Mouse (Mus musculus) embryonic facial prominence, embryonic 12.5 days (tissue): Measurements from ENCODE around the gene Glp2r. TPM values are rescaled to one million over a fixed set of nuclear protein-coding genes. Genes with fewer than 3 reads are reported as not detected.

Source experiments
- ATAC-seq: fragments of 200-750 bp; cut with Nextera tagmentation; 2 replicates; pipeline ENCODE4 v1.8.0; 2017; ENCODE audit not compliant: insufficient number of reproducible peaks, insufficient read depth, low FRiP score, low TSS enrichment
- H3K27ac ChIP-seq: fragments of 300-500 bp; sonication (generic); 2 replicates; pipeline ENCODE4 v1.5.1; 2016; ENCODE audit warnings: mild to moderate bottlenecking
- H3K27me3 ChIP-seq: fragments of 300-500 bp; sonication (generic); 2 replicates; pipeline ENCODE4 v1.6.1; 2016; ENCODE audit warnings: mild to moderate bottlenecking, moderate library complexity
- H3K36me3 ChIP-seq: fragments of 300-500 bp; sonication (generic); 2 replicates; pipeline ENCODE4 v1.6.1; 2016; ENCODE audit warnings: mild to moderate bottlenecking
- H3K4me1 ChIP-seq: fragments of 300-500 bp; sonication (generic); 2 replicates; pipeline ENCODE4 v1.6.1; 2016
- H3K4me2 ChIP-seq: fragments of 300-500 bp; sonication (generic); replicated peaks from 2 replicates; pipeline ENCODE4 v1.6.1; 2016; ENCODE audit warnings: mild to moderate bottlenecking, moderate library complexity
- H3K4me3 ChIP-seq: fragments of 300-500 bp; sonication (generic); 2 replicates; pipeline ENCODE4 v1.5.1; 2016; ENCODE audit warnings: mild to moderate bottlenecking
- H3K9ac ChIP-seq: fragments of 300-500 bp; sonication (generic); 2 replicates; pipeline ENCODE4 v1.6.1; 2016; ENCODE audit warnings: mild to moderate bottlenecking, moderate library complexity
- H3K9me3 ChIP-seq: fragments of 300-500 bp; sonication (generic); 2 replicates; pipeline ENCODE4 v1.6.1; 2016; ENCODE audit warnings: mild to moderate bottlenecking, moderate library complexity
- whole genome bisulfite sequencing: fragments of 180-500 bp; shearing (Covaris S2); methylation state at CpG from one replicate; pipeline ENCODE4 v1.1.7; 2016; 5-methylcytosine and 5-hydroxymethylcytosine counted together
- polyA plus RNA-seq: library from polyadenylated mRNA; unstranded; fragments of >200 nt; fragmentation: Nextera tagmentation; extraction: Ambion mirVana; gene quantifications from 2 replicates; pipeline ENCODE4 v1.2.1, GENCODE M21; 2016

Gene Glp2r
- polyA plus RNA-seq, 1 experiment from 2014 or later: 0.08 TPM

GRCm38 (mm10) chr11:67772577-67772976, 1.6 kb upstream of the Glp2r start:
- WGBS: 19% methylated on average over 8 of the region's 8 CpGs
- Histone ChIP-seq H3K4me3 (no peak overlapping the region), H3K27ac (no peak overlapping the region), H3K9ac (no peak overlapping the region), H3K9me3 (no peaks in the 10 kb centered on the region), H3K27me3 (no peaks in the 10 kb centered on the region; the same call in 1 of the 2 replicates), H3K4me2 (no peak overlapping the region), H3K4me1 (no peaks in the 10 kb centered on the region), H3K36me3 (no peaks in the 10 kb centered on the region)
- ATAC-seq: 0 out of 2 replicates have a peak, but pooled peaks have one; percentile 35

- WGBS: 80% methylated on average over 2 of the region's 2 CpGs
- Histone ChIP-seq H3K9ac (no peak overlapping the region), H3K27ac (no peak overlapping the region), H3K9me3 (no peaks in the 10 kb centered on the region), H3K27me3 (no peaks in the 10 kb centered on the region; the same call in 1 of the 2 replicates), H3K4me1 (no peaks in the 10 kb centered on the region), H3K4me3 (no peak overlapping the region), H3K36me3 (no peaks in the 10 kb centered on the region), H3K4me2 (no peak overlapping the region)
- no peak for ATAC-seq
Observed at GRCm38 (mm10) chr11:67771691-67772090, 738 bp upstream of the Glp2r start.

GRCm38 (mm10) chr11:67757373-67758167, 13.4 kb downstream of the Glp2r start:
- 70% methylated on average over 15 of the region's 15 CpGs for WGBS
- H3K27me3 ChIP-seq: no peaks in the 10 kb centered on the region
- no peak for ATAC-seq
- H3K36me3 ChIP-seq: no peaks in the 10 kb centered on the region
- no peak overlapping the region for H3K9ac ChIP-seq
- H3K4me1 ChIP-seq: no peaks in the 10 kb centered on the region
- H3K4me2 ChIP-seq: no peak overlapping the region
- no peak overlapping the region for H3K4me3 ChIP-seq
- no peak overlapping the region for H3K27ac ChIP-seq
- no peaks in the 10 kb centered on the region for H3K9me3 ChIP-seq

- H3K9me3 ChIP-seq: no peaks in the 10 kb centered on the region
- H3K4me1 ChIP-seq: no peaks in the 10 kb centered on the region
- no peaks in the 10 kb centered on the region for H3K36me3 ChIP-seq
- no peaks in the 10 kb centered on the region for H3K27me3 ChIP-seq
- no peak overlapping the region for H3K4me2 ChIP-seq
- H3K27ac ChIP-seq: no peak overlapping the region
- no peak overlapping the region for H3K4me3 ChIP-seq
- WGBS: 89% methylated on average over 1 of the region's 1 CpGs
- ATAC-seq: no peak
- no peak overlapping the region for H3K9ac ChIP-seq
Observed at GRCm38 (mm10) chr11:67756287-67756686, 14.7 kb downstream of the Glp2r start.

GRCm38 (mm10) chr11:67741569-67741968, 29.4 kb downstream of the Glp2r start:
- no peak overlapping the region for H3K27ac ChIP-seq
- no peaks in the 10 kb centered on the region for H3K27me3 ChIP-seq
- ATAC-seq: no peak
- no peaks in the 10 kb centered on the region for H3K9me3 ChIP-seq
- no peak overlapping the region for H3K4me3 ChIP-seq
- no peak overlapping the region for H3K4me2 ChIP-seq
- no peaks in the 10 kb centered on the region for H3K36me3 ChIP-seq
- H3K9ac ChIP-seq: no peak overlapping the region
- H3K4me1 ChIP-seq: no peaks in the 10 kb centered on the region

GRCm38 (mm10) chr11:67738846-67739490, 32.0 kb downstream of the Glp2r start:
- ATAC-seq: no peak
- Histone ChIP-seq H3K4me1 (no peaks in the 10 kb centered on the region), H3K9ac (no peak overlapping the region), H3K27me3 (no peaks in the 10 kb centered on the region), H3K36me3 (no peaks in the 10 kb centered on the region), H3K4me2 (no peak overlapping the region), H3K9me3 (no peaks in the 10 kb centered on the region), H3K27ac (no peak overlapping the region), H3K4me3 (no peak overlapping the region)
- WGBS: 90% methylated on average over 5 of the region's 5 CpGs

- ATAC-seq: no peak
- Histone ChIP-seq H3K4me2 (no peak overlapping the region), H3K27ac (no peak overlapping the region), H3K4me1 (no peaks in the 10 kb centered on the region), H3K4me3 (no peak overlapping the region), H3K36me3 (no peaks in the 10 kb centered on the region), H3K27me3 (no peaks in the 10 kb centered on the region), H3K9me3 (no peaks in the 10 kb centered on the region), H3K9ac (no peak overlapping the region)
- 78% methylated on average over 6 of the region's 6 CpGs for WGBS
Observed at GRCm38 (mm10) chr11:67738345-67738744, 32.6 kb downstream of the Glp2r start.

GRCm38 (mm10) chr11:67734597-67734996, 36.4 kb downstream of the Glp2r start:
- ATAC-seq: no peak
- H3K27ac ChIP-seq: no peak overlapping the region
- H3K9ac ChIP-seq: no peak overlapping the region
- no peaks in the 10 kb centered on the region for H3K9me3 ChIP-seq
- no peaks in the 10 kb centered on the region for H3K36me3 ChIP-seq
- no peak overlapping the region for H3K4me3 ChIP-seq
- 72% methylated on average over 3 of the region's 3 CpGs for WGBS
- H3K4me1 ChIP-seq: no peaks in the 10 kb centered on the region
- H3K27me3 ChIP-seq: no peaks in the 10 kb centered on the region
- H3K4me2 ChIP-seq: no peak overlapping the region

GRCm38 (mm10) chr11:67733726-67734125, 37.2 kb downstream of the Glp2r start:
- 86% methylated on average over 1 of the region's 1 CpGs for WGBS
- H3K9ac ChIP-seq: no peak overlapping the region
- H3K27ac ChIP-seq: no peak overlapping the region
- H3K36me3 ChIP-seq: no peaks in the 10 kb centered on the region
- no peaks in the 10 kb centered on the region for H3K27me3 ChIP-seq
- no peaks in the 10 kb centered on the region for H3K9me3 ChIP-seq
- no peaks in the 10 kb centered on the region for H3K4me1 ChIP-seq
- no peak overlapping the region for H3K4me2 ChIP-seq
- no peak overlapping the region for H3K4me3 ChIP-seq
- ATAC-seq: no peak

GRCm38 (mm10) chr11:67731056-67731455, 39.9 kb downstream of the Glp2r start:
- H3K27me3 ChIP-seq: no peaks in the 10 kb centered on the region
- H3K9ac ChIP-seq: no peak overlapping the region
- WGBS: 88% methylated on average over 2 of the region's 2 CpGs
- H3K27ac ChIP-seq: no peak overlapping the region
- H3K9me3 ChIP-seq: no peaks in the 10 kb centered on the region
- H3K4me1 ChIP-seq: no peaks in the 10 kb centered on the region
- ATAC-seq: no peak
- H3K36me3 ChIP-seq: no peaks in the 10 kb centered on the region
- no peak overlapping the region for H3K4me2 ChIP-seq
- no peak overlapping the region for H3K4me3 ChIP-seq

- Histone ChIP-seq H3K27me3 (no peaks in the 10 kb centered on the region), H3K9ac (no peak overlapping the region), H3K27ac (no peak overlapping the region), H3K4me2 (no peak overlapping the region), H3K9me3 (no peaks in the 10 kb centered on the region), H3K4me3 (no peak overlapping the region), H3K4me1 (no peaks in the 10 kb centered on the region), H3K36me3 (no peaks in the 10 kb centered on the region)
- ATAC-seq: no peak
Observed at GRCm38 (mm10) chr11:67728726-67729125, 42.2 kb downstream of the Glp2r start.

- no peak overlapping the region for H3K9ac ChIP-seq
- 79% methylated on average over 6 of the region's 6 CpGs for WGBS
- H3K4me2 ChIP-seq: no peak overlapping the region
- no peaks in the 10 kb centered on the region for H3K9me3 ChIP-seq
- no peak overlapping the region for H3K4me3 ChIP-seq
- H3K4me1 ChIP-seq: no peaks in the 10 kb centered on the region
- no peak for ATAC-seq
- H3K36me3 ChIP-seq: no peaks in the 10 kb centered on the region
- H3K27ac ChIP-seq: no peak overlapping the region
- H3K27me3 ChIP-seq: no peaks in the 10 kb centered on the region
Observed at GRCm38 (mm10) chr11:67727095-67727494, 43.9 kb downstream of the Glp2r start.
